Mouse (Mus musculus) bone marrow macrophage, adult 2 months (primary cell): ENCODE data around the gene Vopp1.

Experiments used
- CTCF ChIP-seq: IDR thresholded peaks from 2 replicates; pipeline ENCODE4 v1.5.1; 2012; ENCODE audit warnings: low read depth, mild to moderate bottlenecking, low read length, moderate library complexity
- POLR2A ChIP-seq: IDR thresholded peaks from 2 replicates; pipeline ENCODE4 v1.6.1; 2012; ENCODE audit warnings: mild to moderate bottlenecking, low read depth, low read length, borderline replicate concordance

GRCm38 (mm10) chr6:57782658-57783057, 42.3 kb downstream of the Vopp1 start:
- TF ChIP-seq CTCF (no peak), POLR2A (no peak)
